Mouse (Mus musculus) spleen, adult 2 months (tissue): ENCODE results near the gene Rab11a. TPM values are rescaled to one million over a fixed set of nuclear protein-coding genes. Genes with fewer than 3 reads are reported as not detected.
A peak's percentile ranks its signal among the peaks of the same experiment; 100 is the strongest.

Experiments
- DNase-seq, 2 experiments: peaks; one replicate each; pipeline versions ENCODE4 v3.0.0 to v3.0.0-alpha.2; 2012 to 2021; ENCODE audit warnings: low spot score in 2 of 2, low read depth in 1 of 2
- H3K27ac ChIP-seq: fragments of 200-500 bp; 2 replicates; pipeline ENCODE4 v1.5.1; 2012; ENCODE audit warnings: low read length, inconsistent platforms; ENCODE audit not compliant: insufficient read depth
- H3K27me3 ChIP-seq: fragments of 200-500 bp; 2 replicates; pipeline ENCODE4 v1.6.1; 2012; ENCODE audit warnings: mild to moderate bottlenecking, moderate library complexity, low read length, inconsistent platforms; ENCODE audit not compliant: control insufficient read depth, insufficient read depth
- H3K36me3 ChIP-seq: fragments of 200-500 bp; 2 replicates; pipeline ENCODE4 v1.6.1; 2012; ENCODE audit warnings: mild to moderate bottlenecking, low read length, inconsistent platforms; ENCODE audit not compliant: control insufficient read depth, insufficient read depth
- H3K4me1 ChIP-seq: fragments of 200-500 bp; 2 replicates; pipeline ENCODE4 v1.6.1; 2011; ENCODE audit warnings: inconsistent platforms; ENCODE audit not compliant: control insufficient read depth, insufficient read depth, insufficient read length
- H3K4me3 ChIP-seq: fragments of 200-500 bp; 2 replicates; pipeline ENCODE4 v1.5.1; 2011; ENCODE audit warnings: mild to moderate bottlenecking, inconsistent platforms; ENCODE audit not compliant: insufficient read depth, insufficient read length; ENCODE audit errors: extremely low read depth
- CTCF ChIP-seq: fragments of 200-500 bp; IDR thresholded peaks from 2 replicates; pipeline ENCODE4 v1.5.1; 2011; ENCODE audit warnings: mild to moderate bottlenecking, inconsistent platforms; ENCODE audit not compliant: insufficient read depth, insufficient read length, insufficient replicate concordance; ENCODE audit errors: extremely low read depth
- POLR2A ChIP-seq: fragments of 200-500 bp; IDR thresholded peaks from 2 replicates; pipeline ENCODE4 v1.6.1; 2011; ENCODE audit warnings: low read depth, low read length, inconsistent platforms
- WGBS: fragments of 180-500 bp; shearing (Covaris S2); methylation state at CpG from one replicate; pipeline ENCODE4 v1.1.7; 2018; 5-methylcytosine and 5-hydroxymethylcytosine counted together
- polyA plus RNA-seq: library from polyadenylated mRNA; depleted of rRNA; stranded (reverse); fragments of >200 nt; gene quantifications from 2 replicates; pipeline ENCODE4 v1.2.3, GENCODE M21; 2012; rRNA removed

The Rab11a gene
- polyA plus RNA-seq: 33.1 and 38.4 TPM in 2 replicates

- peaks cover 5% of the 10 kb centered on the region; the same call in 1 of the 2 replicates for H3K4me1 ChIP-seq
- peak within 1 kb of the TSS; percentile 93 for H3K27ac ChIP-seq
- no peak for TF ChIP-seq CTCF
- TF ChIP-seq POLR2A: peak; percentile 71
- H3K4me3 ChIP-seq: peak within 1 kb of the TSS; percentile 94
- WGBS: 1% methylated on average over 56 of the region's 61 CpGs
- DNase-seq: peak; percentile 90 to 96
- no peaks in the 10 kb centered on the region for H3K27me3 ChIP-seq
- no peaks in the 10 kb centered on the region for H3K36me3 ChIP-seq
Observed at GRCm38 (mm10) chr9:64737406-64738201, at the start of gene Rab11a. Rab11a (minus strand) TSS chr9:64737758.

GRCm38 (mm10) chr9:64786216-64786905, 48.8 kb upstream of the Rab11a start:
- WGBS: 84% methylated on average over 9 of the region's 9 CpGs
- no peaks in the 10 kb centered on the region for H3K27me3 ChIP-seq
- peaks cover 17% of the 10 kb centered on the region for H3K4me1 ChIP-seq
- no peak overlapping the region for H3K27ac ChIP-seq
- no peak for DNase-seq
- no peak overlapping the region for H3K4me3 ChIP-seq
- H3K36me3 ChIP-seq: no peaks in the 10 kb centered on the region
- no peak for TF ChIP-seq POLR2A
- TF ChIP-seq CTCF: no peak

GRCm38 (mm10) chr9:64784841-64785240, 47.3 kb upstream of the Rab11a start:
- Histone ChIP-seq H3K4me3 (no peak overlapping the region), H3K4me1 (peaks cover 8% of the 10 kb centered on the region; the same call in 1 of the 2 replicates), H3K27ac (no peak overlapping the region), H3K36me3 (no peaks in the 10 kb centered on the region), H3K27me3 (no peaks in the 10 kb centered on the region)
- WGBS: 40% methylated on average over 4 of the region's 4 CpGs
- DNase-seq: peak; percentile 65 to 81
- TF ChIP-seq POLR2A (no peak), CTCF (peak; percentile 93; the same call in 1 of the 2 replicates)

GRCm38 (mm10) chr9:64783511-64783910, 46.0 kb upstream of the Rab11a start:
- H3K4me1 ChIP-seq: peaks cover 5% of the 10 kb centered on the region; the same call in 1 of the 2 replicates
- no peak overlapping the region for H3K4me3 ChIP-seq
- no peaks in the 10 kb centered on the region for H3K36me3 ChIP-seq
- no peaks in the 10 kb centered on the region for H3K27me3 ChIP-seq
- DNase-seq: no peak
- H3K27ac ChIP-seq: no peak overlapping the region
- TF ChIP-seq POLR2A (no peak), CTCF (no peak)
- 94% methylated on average over 7 of the region's 7 CpGs for WGBS

- Histone ChIP-seq H3K4me1 (no peaks in the 10 kb centered on the region), H3K4me3 (no peak overlapping the region), H3K27me3 (no peaks in the 10 kb centered on the region), H3K36me3 (no peaks in the 10 kb centered on the region), H3K27ac (no peak overlapping the region)
- no peak for DNase-seq
- TF ChIP-seq CTCF: no peak
- TF ChIP-seq POLR2A: no peak
- WGBS: 36% methylated on average over 7 of the region's 7 CpGs
Observed at GRCm38 (mm10) chr9:64779628-64780027, 42.1 kb upstream of the Rab11a start.

- no peak for TF ChIP-seq POLR2A
- TF ChIP-seq CTCF: no peak
- no peaks in the 10 kb centered on the region for H3K4me1 ChIP-seq
- no peak for DNase-seq
- 89% methylated on average over 1 of the region's 1 CpGs for WGBS
- H3K4me3 ChIP-seq: no peak overlapping the region
- H3K36me3 ChIP-seq: no peaks in the 10 kb centered on the region
- no peaks in the 10 kb centered on the region for H3K27me3 ChIP-seq
- no peak overlapping the region for H3K27ac ChIP-seq
Observed at GRCm38 (mm10) chr9:64778151-64778550, 40.6 kb upstream of the Rab11a start.

- no peaks in the 10 kb centered on the region for H3K36me3 ChIP-seq
- no peaks in the 10 kb centered on the region for H3K27me3 ChIP-seq
- no peak overlapping the region for H3K4me3 ChIP-seq
- no peak overlapping the region for H3K27ac ChIP-seq
- H3K4me1 ChIP-seq: no peaks in the 10 kb centered on the region
- no peak for TF ChIP-seq POLR2A
- WGBS: 90% methylated on average over 4 of the region's 4 CpGs
- no peak for DNase-seq
Observed at GRCm38 (mm10) chr9:64777441-64777987, 40.0 kb upstream of the Rab11a start.
